Mouse (Mus musculus): Measurements from ENCODE around the gene Klhdc9. TPM values are rescaled to one million over a fixed set of nuclear protein-coding genes. Genes with fewer than 3 reads are reported as not detected.

Klhdc9 gene
- 2.3 and 2.8 TPM in 2 replicates for polyA plus RNA-seq (2012; rRNA removed)

DNA sequence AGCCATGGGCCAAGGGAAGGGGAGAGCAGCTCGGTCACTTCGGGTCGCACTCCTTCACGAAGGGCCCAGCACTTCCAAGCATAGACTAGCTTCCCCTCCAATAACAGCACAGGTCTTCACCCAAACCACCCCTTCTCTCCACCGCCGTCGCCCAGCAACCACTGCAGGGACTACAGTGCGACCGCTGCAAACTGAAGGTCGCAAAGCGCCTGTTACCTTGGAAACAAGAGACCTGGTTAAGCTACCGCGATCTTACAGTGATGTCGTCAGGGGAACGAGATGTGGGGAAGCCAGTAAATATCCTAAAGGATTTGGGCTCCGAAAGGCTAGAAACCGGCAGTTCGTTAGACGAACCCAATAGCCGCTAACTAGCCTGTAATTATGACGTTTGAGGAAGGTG, at the start of gene Klhdc9:
Gene Klhdc9 (minus strand): TSS at position 143 of the 400 bp plus-strand sequence.
- DNase-seq (ENCODE audit: low spot score): no peak

DNA sequence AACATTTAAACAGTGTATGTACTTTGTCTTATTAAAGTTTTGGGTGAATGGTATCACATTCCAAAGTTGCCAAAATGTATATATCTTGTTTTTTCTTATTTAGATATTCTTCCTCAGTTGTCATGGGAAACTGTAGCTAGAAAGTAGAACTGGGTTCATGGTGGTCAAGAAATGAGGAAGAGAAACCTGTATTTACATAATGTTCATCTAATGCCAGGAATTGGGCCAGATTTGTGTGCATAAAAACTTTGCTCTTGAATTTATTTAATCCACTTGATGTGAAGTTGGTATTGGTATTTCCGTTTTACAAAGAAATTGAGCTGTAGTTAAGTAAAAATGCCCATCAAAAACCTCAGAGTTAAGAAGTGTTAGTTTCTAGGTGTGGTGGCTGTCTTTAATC, 49.6 kb upstream of the Klhdc9 start:
- no peak for DNase-seq (ENCODE audit: low spot score)

DNA sequence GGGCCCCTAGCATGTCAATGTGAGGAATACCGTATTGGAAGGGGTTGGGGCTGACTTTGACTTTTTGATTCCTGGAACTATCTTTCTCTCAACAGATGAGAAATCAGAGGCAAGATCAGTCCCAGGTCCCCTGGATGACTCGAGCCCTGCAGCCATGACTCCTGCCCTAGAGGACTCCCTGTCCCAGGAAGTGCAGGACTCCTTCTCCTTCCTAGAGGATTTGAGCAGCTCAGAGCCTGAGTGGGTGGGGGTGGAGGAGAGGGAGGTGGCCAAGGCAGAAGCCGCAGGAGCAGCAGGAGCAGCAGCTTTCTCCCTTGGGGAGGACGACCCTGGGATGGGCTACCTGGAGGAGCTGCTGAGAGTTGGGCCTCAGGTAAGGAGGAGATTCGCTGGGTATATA, 46.7 kb upstream of the Klhdc9 start:
- no peak for DNase-seq (ENCODE audit: low spot score)

DNA sequence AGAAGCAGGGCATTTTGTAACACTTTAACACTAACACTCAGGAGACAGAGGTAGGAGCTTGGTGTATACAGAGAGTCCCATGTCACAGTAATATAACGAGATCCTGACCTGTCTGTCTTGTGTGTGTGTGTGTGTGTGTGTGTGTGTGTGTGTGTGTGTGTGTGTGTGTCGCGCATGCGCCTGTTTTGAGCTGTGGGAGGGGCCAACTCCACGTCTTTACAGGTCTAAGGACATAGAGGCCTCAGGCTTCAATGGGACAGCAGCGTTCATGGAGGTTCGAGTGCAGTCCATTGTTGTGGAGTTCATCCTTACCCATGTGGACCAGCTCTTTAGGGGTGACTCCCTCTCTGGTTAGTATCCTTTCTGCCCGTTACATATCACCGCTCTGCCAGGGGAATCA, 42.4 kb upstream of the Klhdc9 start:
- no peak for DNase-seq (ENCODE audit: low spot score)

DNA sequence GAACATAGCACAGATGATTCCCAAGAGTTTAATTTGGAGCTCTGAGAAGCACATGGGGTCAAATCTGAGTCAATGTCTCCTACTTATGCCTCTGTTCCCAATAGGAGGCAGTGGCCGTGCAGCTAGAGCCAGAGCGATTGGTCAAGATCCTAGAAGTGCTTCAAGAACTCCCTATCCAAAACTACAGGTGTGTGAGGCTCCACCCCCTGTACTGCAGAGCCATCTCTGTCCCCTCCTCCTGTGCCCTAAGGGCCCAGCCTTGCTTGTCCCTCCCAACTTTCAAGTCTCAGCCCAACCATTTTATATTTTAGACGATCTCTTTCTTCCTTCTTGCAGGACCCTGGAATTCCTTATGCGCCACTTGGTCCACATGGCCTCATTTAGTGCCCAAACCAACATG, 41.2 kb upstream of the Klhdc9 start:
- no peak for DNase-seq (ENCODE audit: low spot score)

DNA sequence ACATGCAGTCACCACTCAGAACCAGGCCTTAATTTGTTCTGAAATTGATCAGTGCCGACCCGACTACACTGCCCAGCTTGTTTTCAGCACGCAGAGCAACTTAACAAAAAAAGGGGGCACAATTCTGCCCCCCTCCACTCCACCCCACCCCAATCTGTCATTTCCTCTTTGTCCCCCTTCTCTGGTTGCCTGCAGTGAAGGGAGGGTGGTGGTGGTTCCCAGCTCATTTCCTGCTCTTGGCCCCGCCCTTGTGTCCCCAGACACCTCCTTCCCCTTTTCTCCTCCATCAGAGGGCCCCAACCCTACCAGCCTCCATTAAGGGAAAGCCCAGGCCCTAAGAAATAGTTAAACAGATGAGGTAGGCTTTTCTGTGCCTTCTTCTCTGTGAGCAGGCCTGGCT, 29.5 kb upstream of the Klhdc9 start:
- no peak for DNase-seq (ENCODE audit: low spot score)

DNA sequence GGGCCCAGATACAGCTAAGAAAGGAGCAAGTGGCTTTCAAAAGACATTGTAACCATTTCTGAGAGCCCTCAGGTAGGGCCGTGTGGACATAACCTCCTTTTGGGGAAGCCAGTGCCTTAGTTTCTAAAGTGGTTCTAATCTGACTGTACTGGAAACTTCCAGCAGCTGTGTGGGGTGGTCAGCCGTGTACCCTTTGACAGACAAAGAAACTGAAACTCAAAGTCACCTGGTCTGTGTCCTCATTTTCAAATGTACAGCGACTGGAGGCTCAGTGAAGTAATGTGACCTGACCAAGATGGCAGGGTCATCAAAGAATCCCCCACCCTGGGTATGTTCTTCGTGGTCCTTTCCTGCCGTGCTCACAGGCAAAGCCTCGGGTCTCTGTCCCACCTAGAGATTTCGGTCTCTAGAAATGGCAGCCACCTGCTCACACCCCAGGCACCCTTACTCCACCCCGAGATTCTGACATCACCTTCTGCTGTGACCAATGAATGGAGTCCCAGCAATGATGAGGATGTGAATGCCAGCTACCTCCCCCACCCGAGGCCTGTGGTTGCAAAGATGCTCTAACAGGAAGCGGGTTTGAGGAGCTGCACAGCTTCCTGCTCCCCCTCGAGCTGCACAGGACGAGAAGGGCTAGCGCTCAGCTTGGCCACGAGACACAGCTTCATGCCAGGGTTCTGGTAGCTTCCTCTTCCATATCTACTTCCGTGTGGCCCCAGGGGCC, 27.9 kb upstream of the Klhdc9 start, which contains the start of gene Arhgap30:
Gene Arhgap30 (plus strand): TSS at position 579 of the 727 bp plus-strand sequence.
- no peak for DNase-seq (ENCODE audit: low spot score)

DNA sequence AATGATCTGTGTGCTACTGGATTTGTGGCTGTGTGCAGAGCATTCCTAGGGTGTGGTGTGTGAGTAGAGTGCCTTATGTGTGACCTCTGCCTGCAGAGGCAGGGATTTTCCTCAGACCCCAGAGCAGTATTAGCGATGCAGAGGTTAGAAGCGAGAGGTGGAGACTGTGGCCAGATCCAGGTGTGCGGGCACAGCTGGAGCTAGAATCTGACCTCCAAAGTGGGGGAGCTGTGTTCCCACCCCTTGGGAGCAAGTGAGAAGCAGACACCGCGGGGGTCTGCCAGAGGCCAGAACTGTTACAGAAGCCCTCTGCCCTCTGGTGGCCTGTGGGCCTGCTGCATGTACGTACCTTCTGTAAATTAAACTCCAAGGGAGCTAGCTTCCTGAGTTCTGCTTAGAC, 26.5 kb upstream of the Klhdc9 start:
- DNase-seq (ENCODE audit: low spot score): no peak

DNA sequence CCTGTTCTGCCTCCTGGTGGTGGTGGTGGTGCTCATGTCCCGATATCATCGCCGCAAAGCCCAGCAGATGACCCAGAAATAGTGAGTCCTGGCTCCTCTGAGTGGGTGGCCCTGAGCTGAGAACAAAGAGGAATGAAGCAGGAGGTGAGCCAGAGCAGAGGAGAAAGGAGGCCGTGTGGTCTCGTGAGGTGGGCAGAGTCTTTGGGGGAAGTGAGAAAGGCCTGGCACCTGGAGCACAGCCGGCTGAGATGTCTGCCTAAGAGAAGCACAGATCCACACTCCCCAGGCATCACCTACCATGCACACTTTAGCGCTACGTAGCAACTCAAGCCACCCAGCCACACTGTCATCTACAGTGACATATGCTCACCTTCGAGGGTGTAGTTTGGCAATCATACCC, 24.6 kb upstream of the Klhdc9 start:
- DNase-seq (ENCODE audit: low spot score): no peak

DNA sequence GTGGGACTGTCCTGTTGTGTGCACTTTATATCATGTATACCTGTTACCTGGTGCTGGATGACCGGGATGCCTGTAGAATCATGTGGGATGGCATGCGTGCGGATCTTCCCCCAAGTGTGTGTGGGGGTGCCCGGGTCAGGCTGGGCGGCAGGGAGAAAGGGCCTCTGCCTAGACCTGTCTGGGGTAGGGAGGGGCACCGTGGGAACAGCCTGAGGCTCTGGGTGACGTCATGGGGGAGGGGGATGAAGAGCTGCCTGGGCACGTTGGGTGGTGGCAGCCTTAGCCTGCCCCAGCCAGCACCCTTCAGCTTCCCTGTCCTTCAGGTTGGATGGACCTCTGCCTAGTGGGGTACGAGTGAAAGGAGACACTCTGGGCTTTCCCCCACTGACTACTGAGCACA, 23.8 kb upstream of the Klhdc9 start:
- peak; percentile 76 for DNase-seq (ENCODE audit: low spot score)

DNA sequence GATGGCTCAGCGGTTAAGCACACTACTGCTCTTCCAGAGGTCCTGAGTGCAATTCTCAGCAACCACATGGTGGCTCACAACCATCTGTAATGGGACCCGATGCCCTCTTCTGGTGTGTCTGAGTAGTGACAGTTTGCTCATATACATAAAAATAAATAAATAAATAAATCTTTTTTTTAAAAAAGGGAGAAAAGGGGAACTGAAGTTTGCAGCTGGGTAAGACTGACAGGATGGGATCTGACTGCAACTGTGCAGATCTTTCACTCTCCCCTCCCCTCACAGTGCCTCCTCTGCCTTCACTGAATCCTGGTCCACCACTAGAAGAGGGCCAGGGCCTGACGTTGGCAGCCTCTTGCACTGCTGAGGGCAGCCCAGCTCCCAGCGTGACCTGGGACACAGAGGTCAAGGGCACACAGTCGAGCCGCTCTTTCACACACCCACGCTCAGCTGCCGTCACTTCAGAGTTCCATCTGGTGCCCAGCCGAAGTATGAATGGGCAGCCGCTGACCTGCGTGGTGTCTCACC, 21.6 kb upstream of the Klhdc9 start:
- no peak for DNase-seq (ENCODE audit: low spot score)

DNA sequence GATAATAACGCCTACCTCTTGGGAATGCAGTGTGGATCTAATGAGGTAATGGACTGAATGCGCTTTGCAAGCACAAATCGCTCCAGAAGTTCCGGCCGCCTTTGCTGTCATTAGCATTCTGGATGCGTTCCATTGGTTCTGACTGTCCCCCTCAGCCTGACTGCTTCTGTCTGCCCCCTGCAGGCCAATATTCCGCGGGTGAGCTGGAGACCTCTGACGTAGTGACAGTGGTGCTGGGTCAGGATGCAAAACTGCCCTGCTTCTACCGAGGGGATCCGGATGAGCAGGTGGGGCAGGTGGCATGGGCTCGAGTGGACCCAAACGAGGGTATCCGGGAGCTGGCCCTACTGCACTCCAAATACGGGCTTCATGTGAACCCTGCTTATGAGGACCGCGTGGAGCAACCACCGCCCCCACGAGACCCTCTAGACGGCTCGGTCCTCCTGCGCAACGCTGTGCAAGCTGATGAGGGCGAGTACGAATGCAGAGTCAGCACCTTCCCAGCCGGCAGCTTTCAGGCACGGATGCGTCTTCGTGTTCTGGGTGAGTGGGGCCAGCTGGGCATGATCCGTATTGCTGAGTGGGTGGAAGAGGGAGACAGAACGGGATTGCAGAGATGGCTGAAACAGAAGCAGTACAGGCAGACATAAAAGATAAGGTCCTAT, 19.5 kb upstream of the Klhdc9 start:
- DNase-seq (ENCODE audit: low spot score): no peak

DNA sequence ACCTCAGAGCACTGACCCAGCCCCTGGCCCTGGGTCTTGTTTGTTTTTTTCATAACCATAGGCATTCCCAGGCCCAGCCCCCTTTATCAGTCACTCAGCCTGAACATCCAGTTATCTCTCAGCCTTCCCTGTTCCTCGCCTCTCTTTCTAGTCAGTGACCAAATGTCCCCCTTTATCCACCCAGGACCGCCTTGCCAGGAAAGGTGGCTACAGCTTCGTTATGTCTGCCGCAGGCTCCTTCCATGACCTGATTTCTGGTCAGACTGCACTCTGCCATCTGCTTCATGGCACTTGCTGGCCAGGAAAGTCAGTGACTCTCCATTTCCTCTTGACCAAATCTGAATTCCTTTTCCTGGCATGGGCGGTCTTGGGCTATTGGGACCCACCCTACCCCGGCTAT, 17.7 kb upstream of the Klhdc9 start:
- DNase-seq (ENCODE audit: low spot score): no peak

DNA sequence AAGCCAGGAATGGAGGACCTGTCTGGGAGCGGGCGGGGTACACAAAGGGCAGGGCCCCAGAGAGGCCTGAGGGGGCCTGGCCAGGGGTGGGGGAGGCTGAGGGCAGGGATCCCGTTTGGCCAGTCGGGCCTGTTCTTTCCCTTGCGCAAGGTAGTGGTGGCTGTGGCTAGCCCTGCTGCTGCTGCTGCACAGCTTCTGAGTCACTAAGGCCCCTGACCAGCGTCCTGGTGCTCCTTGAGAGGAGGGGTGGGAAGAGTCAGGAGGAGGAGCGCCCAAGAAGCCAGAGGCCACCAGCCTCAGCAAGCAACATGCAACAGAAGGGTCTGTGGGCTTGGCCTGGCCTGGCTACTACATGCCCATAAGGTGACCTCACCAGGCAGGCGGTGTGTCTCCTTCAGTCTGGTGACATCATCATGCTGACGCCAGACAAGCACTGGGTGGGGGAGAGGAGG, 15.1 kb upstream of the Klhdc9 start:
- DNase-seq (ENCODE audit: low spot score): peak; percentile 68

DNA sequence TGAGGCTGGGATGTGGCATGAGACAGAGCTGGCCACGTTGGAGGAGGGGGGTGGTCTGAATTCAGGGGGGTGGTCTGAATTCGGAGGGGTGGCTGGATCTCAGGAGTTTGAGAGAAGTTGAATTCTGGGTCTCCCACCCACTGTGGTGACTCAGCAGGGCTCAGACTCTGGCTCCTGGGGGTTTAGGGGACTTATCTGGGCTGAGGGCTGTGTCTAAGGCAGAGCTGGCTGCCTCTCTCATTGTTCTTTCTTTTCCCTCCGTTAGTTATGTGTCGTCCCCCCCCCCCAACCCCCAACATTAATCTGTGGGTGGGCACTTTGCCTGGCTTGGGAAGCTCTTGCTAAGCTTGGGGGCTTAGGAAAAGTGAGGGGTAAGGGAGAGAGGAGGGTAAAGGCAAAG, 13.3 kb upstream of the Klhdc9 start:
- DNase-seq (ENCODE audit: low spot score): no peak

DNA sequence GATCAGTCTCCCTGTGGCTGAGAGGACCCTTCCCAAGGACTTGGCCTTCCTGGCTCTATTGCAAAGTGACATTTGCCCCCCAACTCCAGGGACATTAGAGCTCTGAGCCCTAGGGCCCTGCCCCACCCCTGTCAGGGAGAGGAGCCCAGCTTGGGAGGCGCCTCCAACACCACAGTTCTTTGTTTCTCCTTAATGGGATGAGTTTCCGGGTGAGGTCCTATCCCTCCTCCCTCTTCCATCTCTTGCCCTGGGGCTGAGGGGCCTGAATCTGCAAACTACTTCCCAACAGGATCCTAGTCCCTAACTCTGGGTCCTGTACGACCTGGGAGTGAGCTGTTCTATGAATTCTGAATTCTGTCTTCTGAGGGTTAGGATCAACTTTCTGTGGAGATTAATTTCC, 12.3 kb upstream of the Klhdc9 start:
- no peak for DNase-seq (ENCODE audit: low spot score)

DNA sequence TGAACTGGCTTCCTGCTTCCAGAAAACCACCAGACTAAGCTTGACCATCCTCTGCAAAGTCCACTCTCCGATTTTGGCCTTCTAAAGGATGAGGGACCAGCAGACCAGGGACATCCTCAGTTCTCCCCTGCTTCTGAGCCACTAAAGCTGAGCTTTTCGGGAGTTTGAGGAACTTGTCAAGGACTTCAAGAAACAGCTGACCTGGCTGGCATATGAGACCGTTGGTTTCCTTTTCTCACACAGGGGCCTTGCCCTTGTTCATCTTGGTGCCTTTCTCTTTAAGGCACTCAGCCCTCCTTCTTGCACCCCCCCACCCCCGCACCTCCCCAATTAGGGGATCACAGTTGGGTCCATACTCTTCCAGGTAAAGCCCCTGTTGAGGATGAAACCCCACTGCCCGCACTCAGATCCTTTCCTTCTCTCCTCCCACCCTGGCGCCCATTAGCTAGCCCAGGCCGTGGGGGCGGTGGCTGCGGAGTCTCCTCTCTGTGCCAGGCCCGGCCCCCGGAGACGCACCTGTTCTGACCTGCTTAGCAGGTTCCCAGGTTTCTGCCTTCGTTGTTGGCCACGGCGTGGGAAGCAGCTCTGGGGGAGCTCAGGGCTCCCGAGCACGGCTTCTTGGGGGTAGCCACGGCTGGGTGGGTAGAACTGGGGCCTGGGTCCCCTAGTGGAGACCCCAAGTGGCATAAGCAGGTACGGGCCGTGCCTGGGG, 9.4 kb upstream of the Klhdc9 start, which contains the start of gene Nectin4:
Gene Nectin4 (plus strand): TSS at position 255 of the 712 bp plus-strand sequence.
- DNase-seq (ENCODE audit: low spot score): peak; percentile 72

DNA sequence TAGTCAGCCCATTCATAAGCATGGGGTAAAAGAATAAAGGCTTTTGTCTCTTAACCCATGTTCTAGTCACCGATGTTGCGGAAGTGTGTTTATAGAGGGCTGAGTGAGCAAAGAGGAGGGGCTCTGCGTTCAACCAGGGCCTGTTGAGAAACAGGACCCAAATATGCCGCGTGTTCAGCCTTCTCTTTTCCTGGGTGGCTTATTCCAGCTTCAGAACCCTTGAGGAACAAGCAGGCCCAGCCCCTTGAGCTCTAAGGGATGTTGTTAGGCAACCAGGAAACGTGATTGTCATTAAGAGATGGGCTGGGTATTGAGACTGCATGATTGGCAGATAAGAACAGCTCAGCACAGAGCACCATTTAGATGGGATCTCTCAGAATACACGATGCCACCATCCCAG, 5.3 kb upstream of the Klhdc9 start:
- no peak for DNase-seq (ENCODE audit: low spot score)

DNA sequence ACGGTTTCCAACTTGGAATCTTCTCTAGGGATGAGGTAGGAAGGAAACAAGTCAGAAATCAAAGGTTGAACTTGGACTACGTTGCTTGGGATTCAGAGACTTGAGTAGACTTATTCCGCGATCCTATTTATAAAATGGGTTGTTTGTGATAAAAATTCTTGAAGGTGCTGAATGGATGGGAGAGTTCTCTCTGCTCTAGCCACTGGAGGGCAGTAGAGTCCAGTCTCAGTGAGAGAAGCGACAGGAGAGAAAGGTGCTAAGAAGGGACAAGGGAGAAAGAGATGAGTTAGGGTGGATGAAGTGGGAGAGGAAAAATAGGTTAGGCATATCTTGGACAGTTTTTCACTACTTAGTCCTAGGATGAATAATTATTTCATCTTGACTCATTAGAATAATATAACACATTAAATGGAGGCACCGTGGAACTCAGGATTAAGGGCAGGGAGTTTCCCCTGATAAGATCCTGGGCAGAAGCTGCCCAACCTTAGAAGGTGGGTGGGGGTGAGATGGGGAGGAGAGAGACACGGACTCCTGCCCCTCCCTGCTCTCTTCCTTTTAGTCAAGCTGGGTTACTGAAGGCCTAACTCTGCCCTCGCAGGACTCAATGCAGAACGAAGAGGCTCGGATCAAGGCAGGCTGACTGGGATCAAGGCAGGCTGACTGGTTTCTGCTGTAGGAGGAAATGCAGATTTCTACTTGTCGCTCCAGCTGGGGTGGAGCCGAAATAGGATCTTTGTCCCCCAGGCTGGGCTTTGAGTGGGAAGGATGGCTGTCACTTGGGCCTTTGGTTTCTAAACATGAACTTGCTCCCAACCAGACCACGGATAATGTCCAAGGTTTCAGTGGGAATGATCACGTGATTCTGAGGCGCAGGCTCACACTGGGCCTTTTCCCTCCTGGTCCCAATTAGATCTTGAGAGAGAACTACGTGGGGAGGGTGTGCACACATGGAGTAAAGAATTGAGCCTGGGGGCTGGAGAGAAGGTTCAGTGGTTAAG, 807 bp upstream of the Klhdc9 start:
- no peak for DNase-seq (ENCODE audit: low spot score)

DNA sequence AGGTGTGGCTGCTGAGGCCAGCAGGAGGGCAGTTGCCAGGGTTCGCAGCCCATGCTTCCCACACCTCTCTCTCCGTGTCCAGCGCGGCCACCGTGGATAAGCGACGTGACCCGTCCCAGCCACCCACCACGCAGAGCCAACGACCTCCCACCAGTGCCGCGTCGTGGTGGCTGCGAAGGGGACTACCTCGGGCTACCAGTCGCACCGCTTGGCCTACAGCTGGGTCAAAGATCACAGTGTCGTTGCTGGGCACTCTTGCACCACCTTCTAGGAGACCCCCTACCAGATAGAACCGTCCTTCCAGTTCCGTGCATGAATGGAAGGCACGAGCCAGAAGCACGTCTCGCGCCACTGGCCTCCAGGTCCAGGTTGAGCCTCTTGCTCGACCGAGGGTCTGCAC, 345 bp downstream of the Klhdc9 start:
- DNase-seq (ENCODE audit: low spot score): no peak

DNA sequence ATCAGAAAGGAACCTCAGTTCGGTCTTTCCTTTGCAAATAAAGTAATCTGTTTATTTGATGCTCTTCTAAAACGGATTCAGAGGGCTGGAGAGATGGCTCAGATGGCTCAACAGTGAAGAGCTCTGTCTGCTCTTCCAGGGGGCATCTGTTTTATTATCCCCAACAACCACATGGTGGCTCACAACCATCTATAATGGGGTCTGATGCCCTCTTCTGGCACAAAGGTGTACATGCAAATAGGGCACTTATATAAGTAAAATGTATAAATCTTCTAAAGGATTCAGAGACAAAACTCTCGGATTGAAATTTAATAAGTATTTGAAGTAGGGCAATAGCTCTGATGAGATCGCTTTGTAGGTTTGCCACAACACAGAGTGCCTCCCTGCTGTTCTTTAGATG, 2.2 kb downstream of the Klhdc9 start:
- no peak for DNase-seq (ENCODE audit: low spot score)

Measured in urinary bladder, adult 2 months (tissue).